Mouse (Mus musculus) gonadal fat pad, adult 2 months (tissue): ENCODE measurements around the gene Mmab. TPM values are rescaled to one million over a fixed set of nuclear protein-coding genes. Genes with fewer than 3 reads are reported as not detected.

Experiments
- DNase-seq: peaks from one replicate; pipeline ENCODE4 v3.0.0-alpha.2; 2012; ENCODE audit warnings: low read depth
- polyA plus RNA-seq: library from polyadenylated mRNA; depleted of rRNA; stranded (reverse); fragments of >200 nt; gene quantifications from 2 replicates; pipeline ENCODE4 v1.2.3, GENCODE M21; 2012; rRNA removed

The Mmab gene
- polyA plus RNA-seq, result 19.0 and 22.0 TPM in 2 replicates

- DNase-seq, result peak; percentile 90
These were observed at the start of gene Mmab, which contains the start of gene Mvk for GRCm38 (mm10) chr5:114443566-114444367. Mmab (minus strand) TSS chr5:114444060. Mvk (plus strand) TSS chr5:114444269.

- DNase-seq, result no peak
These were observed 46.4 kb upstream of the Mmab start for GRCm38 (mm10) chr5:114490241-114490640.

- no peak for DNase-seq
These were observed 45.7 kb upstream of the Mmab start for GRCm38 (mm10) chr5:114489570-114489969.

- no peak for DNase-seq
These were observed 41.8 kb upstream of the Mmab start for GRCm38 (mm10) chr5:114485685-114486084.

GRCm38 (mm10) chr5:114482587-114483011 lies 38.7 kb upstream of the Mmab start:
- no peak for DNase-seq

- no peak for DNase-seq
These were observed 34.4 kb upstream of the Mmab start for GRCm38 (mm10) chr5:114478267-114478666.

- DNase-seq, result no peak
These were observed 31.1 kb upstream of the Mmab start for GRCm38 (mm10) chr5:114474741-114475491.

GRCm38 (mm10) chr5:114470359-114470758 lies 26.5 kb upstream of the Mmab start:
- no peak for DNase-seq

- DNase-seq, result no peak
These were observed 24.1 kb upstream of the Mmab start for GRCm38 (mm10) chr5:114468007-114468406.

- no peak for DNase-seq
These were observed 23.6 kb upstream of the Mmab start for GRCm38 (mm10) chr5:114467430-114467829.

- DNase-seq, result no peak
These were observed 23.2 kb upstream of the Mmab start for GRCm38 (mm10) chr5:114467019-114467418.

- no peak for DNase-seq
These were observed 21.8 kb upstream of the Mmab start for GRCm38 (mm10) chr5:114465641-114466040.

- no peak for DNase-seq
These were observed 20.7 kb upstream of the Mmab start for GRCm38 (mm10) chr5:114464561-114464960.

- DNase-seq, result no peak
These were observed 18.5 kb upstream of the Mmab start for GRCm38 (mm10) chr5:114462067-114463040.

- no peak for DNase-seq
These were observed 17.4 kb upstream of the Mmab start for GRCm38 (mm10) chr5:114461238-114461637.

GRCm38 (mm10) chr5:114456995-114457605 lies 13.2 kb upstream of the Mmab start:
- DNase-seq, result no peak

GRCm38 (mm10) chr5:114456287-114456686 lies 12.4 kb upstream of the Mmab start:
- DNase-seq, result no peak

- DNase-seq, result no peak
These were observed 5.2 kb upstream of the Mmab start for GRCm38 (mm10) chr5:114449011-114449410.

- DNase-seq, result no peak
These were observed 470 bp upstream of the Mmab start for GRCm38 (mm10) chr5:114444368-114444692.

- DNase-seq, result peak; percentile 98
These were observed 8.3 kb downstream of the Mmab start for GRCm38 (mm10) chr5:114435588-114435987.

GRCm38 (mm10) chr5:114434359-114434758 lies 9.5 kb downstream of the Mmab start:
- no peak for DNase-seq
